Mouse (Mus musculus) cerebellum, postnatal 10 days (tissue): ENCODE results near the gene Hmx2.

ENCODE experiments used
- DNase-seq, 2 experiments: peaks; one replicate each; pipeline ENCODE4 v3.0.0; 2021; ENCODE audit warnings: mixed read lengths in 2 of 2

The Hmx2 gene

GRCm38 (mm10) chr7:131556541-131557271, 8.1 kb downstream of the Hmx2 start:
- peak; percentile 44 to 52 for DNase-seq

GRCm38 (mm10) chr7:131557751-131558150, 9.2 kb downstream of the Hmx2 start:
- no peak for DNase-seq

GRCm38 (mm10) chr7:131559986-131560696, 11.6 kb downstream of the Hmx2 start, which contains the start of gene Bub3:
TSS of gene Bub3 (plus strand) at chr7:131560222.
- DNase-seq: peak; percentile 92 to 95

- no peak for DNase-seq
These were observed 12.1 kb downstream of the Hmx2 start for GRCm38 (mm10) chr7:131560697-131561042.

GRCm38 (mm10) chr7:131575246-131575645, 26.7 kb downstream of the Hmx2 start:
- peak in 1 of 2 experiments; percentile 19 for DNase-seq

GRCm38 (mm10) chr7:131582178-131582577, 33.6 kb downstream of the Hmx2 start:
- no peak for DNase-seq

- no peak for DNase-seq
These were observed 37.0 kb downstream of the Hmx2 start for GRCm38 (mm10) chr7:131585551-131585950.

- DNase-seq: peak; percentile 38 to 40
These were observed 49.4 kb downstream of the Hmx2 start for GRCm38 (mm10) chr7:131597779-131598482.

GRCm38 (mm10) chr7:131598483-131598824, 49.9 kb downstream of the Hmx2 start:
- peak; percentile 67 to 70 for DNase-seq

- DNase-seq: no peak
These were observed 53.5 kb downstream of the Hmx2 start for GRCm38 (mm10) chr7:131602106-131602505.

- DNase-seq: no peak
These were observed 54.6 kb downstream of the Hmx2 start for GRCm38 (mm10) chr7:131603186-131603585.

- peak in 1 of 2 experiments; percentile 31 for DNase-seq
These were observed 56.4 kb downstream of the Hmx2 start for GRCm38 (mm10) chr7:131604946-131605345.

GRCm38 (mm10) chr7:131605481-131605880, 56.9 kb downstream of the Hmx2 start:
- DNase-seq: peak; percentile 57 to 64
